Mouse (Mus musculus): Measurements from ENCODE around the gene Tox2. TPM values are rescaled to one million over a fixed set of nuclear protein-coding genes. Genes with fewer than 3 reads are reported as not detected.

The Tox2 gene
- not detected for total RNA-seq (2023)

DNA sequence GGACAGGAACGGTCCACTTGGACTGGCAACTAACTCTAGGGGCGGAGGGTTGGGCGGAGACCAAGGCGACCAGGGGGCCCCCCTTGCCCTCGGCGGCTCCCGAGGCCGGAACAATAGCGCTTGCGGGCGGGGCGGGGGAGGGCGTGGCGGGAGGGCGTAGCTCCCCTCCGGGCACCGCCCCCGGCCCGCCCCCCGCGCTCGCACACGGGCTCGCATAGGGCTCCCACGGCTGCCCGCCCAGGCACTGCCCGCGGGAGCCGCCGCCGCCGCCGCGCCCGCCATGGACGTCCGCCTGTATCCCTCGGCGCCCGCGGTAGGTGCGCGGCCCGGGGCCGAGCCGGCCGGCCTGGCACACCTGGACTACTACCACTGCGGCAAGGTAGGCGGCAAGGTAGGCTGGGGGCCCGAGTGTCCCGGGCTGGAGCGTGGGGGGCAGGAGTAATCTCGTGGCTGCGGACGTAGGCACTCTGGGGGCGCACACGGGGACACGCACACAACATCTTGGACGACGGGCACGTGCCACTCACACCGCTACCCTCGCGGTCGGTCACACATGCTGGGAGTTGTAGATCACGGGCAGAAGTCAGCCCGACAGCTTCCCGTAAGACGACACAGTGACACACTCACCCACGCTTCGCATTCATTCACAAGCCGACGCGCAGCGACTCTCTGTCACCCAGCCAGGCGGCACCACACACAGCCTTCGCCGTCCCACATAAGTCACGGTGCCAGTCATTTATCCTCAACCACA is at the start of gene Tox2:
Tox2 (plus strand) TSS at position 242 of the 751 bp plus-strand sequence.

Other genes with a start within 250 kb of the Tox2 start
- gene Sgk2, start 215.8 kb upstream of the Tox2 start, total RNA-seq (2023) = not detected
- gene Ift52, start 185.8 kb upstream of the Tox2 start, total RNA-seq (2023) = 30.9 TPM
- 5.9 TPM for gene Mybl2, start 148.4 kb upstream of the Tox2 start, total RNA-seq (2023)
- gene Gtsf1l, start 115.3 kb upstream of the Tox2 start, total RNA-seq (2023) = not detected
- not detected for gene Jph2, start 194.9 kb downstream of the Tox2 start, total RNA-seq (2023)
- 125 TPM for gene Oser1, start 221.6 kb downstream of the Tox2 start, total RNA-seq (2023)
- gene Gdap1l1, start 235.4 kb downstream of the Tox2 start, total RNA-seq (2023) = not detected